Mouse (Mus musculus): ENCODE results near the gene Lrrc57.

DNA sequence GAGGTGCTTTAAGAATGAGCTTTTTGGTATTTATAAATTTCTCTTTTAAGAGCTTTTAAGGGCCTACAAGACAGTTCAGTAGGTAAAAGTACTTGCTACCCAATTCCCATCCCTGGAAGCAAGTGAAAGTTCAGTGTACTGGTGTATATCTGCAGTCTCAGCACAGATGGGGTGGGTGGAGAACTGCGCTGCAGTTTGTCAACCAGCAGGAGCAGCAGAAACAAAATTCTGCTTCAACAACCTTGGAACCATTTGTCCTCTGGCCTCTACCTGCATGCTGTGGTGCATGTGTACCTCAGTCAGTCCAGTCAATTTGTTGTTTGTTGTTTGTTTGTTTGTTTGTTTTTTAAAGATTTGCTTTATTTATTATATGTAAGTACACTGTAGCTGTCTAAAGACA is 17.1 kb downstream of the Lrrc57 start:
- TF ChIP-seq CTCF (IDR thresholded peaks at IDR 0.05; ENCODE audit: low read depth) (0 out of 2 replicates have a peak, but pooled peaks have one; percentile 7), EP300 (IDR thresholded peaks at IDR 0.05; ENCODE audit: low read depth) (no peak)
